Mouse (Mus musculus): Measurements from ENCODE around the gene Rbx1.

DNA sequence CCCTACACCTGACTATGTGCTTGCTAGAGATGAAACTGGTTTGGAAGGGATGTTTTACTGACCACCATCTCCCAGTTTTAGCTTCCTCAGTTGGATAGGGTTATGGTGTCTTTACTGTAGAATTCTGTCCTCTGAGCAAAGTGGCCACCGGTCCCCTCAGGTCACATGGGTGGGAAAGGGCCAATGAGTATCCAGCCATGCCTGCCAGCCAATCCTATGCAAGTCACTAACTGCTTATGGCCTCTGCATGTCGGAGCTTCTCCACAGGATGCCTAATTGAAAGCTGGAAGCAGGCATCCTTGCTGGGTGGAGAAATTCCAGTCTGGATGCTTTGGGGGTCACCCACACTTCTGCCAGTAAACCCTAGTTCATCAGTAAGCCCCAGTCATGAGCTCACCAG, 10.5 kb downstream of the Rbx1 start:
- TF ChIP-seq CTCF (IDR thresholded peaks at IDR 0.05; ENCODE audit: extremely low read depth, insufficient read depth, low read length): no peak
- TF ChIP-seq POLR2A (IDR thresholded peaks at IDR 0.05; ENCODE audit: extremely low read depth, insufficient read depth, low read length): no peak; the same call in 1 of the 2 replicates

Data from cortical plate, adult 2 months (tissue).